Mouse (Mus musculus) large intestine, adult 2 months (tissue): Measurements from ENCODE around the gene Mrpl58. TPM values are rescaled to one million over a fixed set of nuclear protein-coding genes. Genes with fewer than 3 reads are reported as not detected.
"Not testable (repeated sequence)": the region's sequence is repeated elsewhere in the genome, so short reads cannot be mapped to it uniquely, and the experiment has no call there.

Experiments
- DNase-seq: peaks from one replicate; pipeline ENCODE4 v3.0.0-alpha.2; 2012; ENCODE audit warnings: low read depth, low spot score
- WGBS: fragments of 180-500 bp; shearing (Covaris S2); methylation state at CpG from one replicate; pipeline ENCODE4 v1.1.7; 2018; 5-methylcytosine and 5-hydroxymethylcytosine counted together
- polyA plus RNA-seq: library from polyadenylated mRNA; depleted of rRNA; stranded (reverse); fragments of >200 nt; gene quantifications from 2 replicates; pipeline ENCODE4 v1.2.3, GENCODE M21; 2012; rRNA removed

Mrpl58 gene
- polyA plus RNA-seq, 1 experiment, result 92.0 TPM

GRCm38 (mm10) chr11:115451781-115452241 lies 48.3 kb downstream of the Mrpl58 start:
- no peak for DNase-seq
- 21% methylated on average over 8 of the region's 8 CpGs for WGBS

GRCm38 (mm10) chr11:115452281-115452860 lies 48.8 kb downstream of the Mrpl58 start:
- DNase-seq, result no peak
- 40% methylated on average over 7 of the region's 7 CpGs for WGBS

GRCm38 (mm10) chr11:115453306-115453705 lies 49.8 kb downstream of the Mrpl58 start:
- WGBS, result 58% methylated on average over 4 of the region's 4 CpGs
- DNase-seq, result no peak

- DNase-seq, result not testable (repeated sequence)
- WGBS, result 93% methylated on average over 6 of the region's 6 CpGs
These were observed 51.3 kb downstream of the Mrpl58 start for GRCm38 (mm10) chr11:115454822-115455221.

GRCm38 (mm10) chr11:115455619-115456018 lies 52.1 kb downstream of the Mrpl58 start:
- DNase-seq, result no peak
- 88% methylated on average over 15 of the region's 15 CpGs for WGBS

- WGBS, result 49% methylated on average over 5 of the region's 5 CpGs
- DNase-seq, result peak; percentile 82
These were observed 52.6 kb downstream of the Mrpl58 start for GRCm38 (mm10) chr11:115456182-115456581.

GRCm38 (mm10) chr11:115457405-115457804 lies 53.9 kb downstream of the Mrpl58 start:
- WGBS, result 38% methylated on average over 6 of the region's 6 CpGs
- DNase-seq, result no peak

- 58% methylated on average over 8 of the region's 8 CpGs for WGBS
- no peak for DNase-seq
These were observed 57.4 kb downstream of the Mrpl58 start for GRCm38 (mm10) chr11:115460976-115461375.

- no peak for DNase-seq
- WGBS, result 27% methylated on average over 5 of the region's 5 CpGs
These were observed 58.3 kb downstream of the Mrpl58 start for GRCm38 (mm10) chr11:115461846-115462242.

Other genes with a start within 250 kb of the Mrpl58 start
- 492 and 733 TPM in 2 replicates for gene Slc9a3r1, start 240.4 kb upstream of the Mrpl58 start, polyA plus RNA-seq
- gene Tmem104, start 216.3 kb upstream of the Mrpl58 start, polyA plus RNA-seq, result 7.9 and 10.1 TPM in 2 replicates
- gene Nat9, start 215.9 kb upstream of the Mrpl58 start, polyA plus RNA-seq, result 25.3 and 25.4 TPM in 2 replicates
- 0.04 TPM in 2 replicates for gene Grin2c, start 136.5 kb upstream of the Mrpl58 start, polyA plus RNA-seq
- gene Fdxr, start 126.7 kb upstream of the Mrpl58 start, polyA plus RNA-seq, result 10.0 and 11.8 TPM in 2 replicates
- gene Fads6, start 106.1 kb upstream of the Mrpl58 start, polyA plus RNA-seq, result 0.51 and 0.53 TPM in 2 replicates
- gene Otop2, start 96.6 kb upstream of the Mrpl58 start, polyA plus RNA-seq, result 0.05 and 0.63 TPM in 2 replicates
- 0.02 and 0.11 TPM in 2 replicates for gene Ush1g, start 81.7 kb upstream of the Mrpl58 start, polyA plus RNA-seq
- gene Otop3, start 69.0 kb upstream of the Mrpl58 start, polyA plus RNA-seq, result 0.06 and 0.12 TPM in 2 replicates
- 25.7 and 34.6 TPM in 2 replicates for gene Hid1, start 36.0 kb upstream of the Mrpl58 start, polyA plus RNA-seq
- gene Cdr2l, start 21.8 kb upstream of the Mrpl58 start, polyA plus RNA-seq, result 4.0 and 4.2 TPM in 2 replicates
- gene Atp5h, start 16.2 kb downstream of the Mrpl58 start, polyA plus RNA-seq, result 177 and 188 TPM in 2 replicates
- gene Kctd2, start 16.4 kb downstream of the Mrpl58 start, polyA plus RNA-seq, result 24.2 and 29.0 TPM in 2 replicates
- 0.86 and 1.9 TPM in 2 replicates for gene Trim80, start 36.8 kb downstream of the Mrpl58 start, polyA plus RNA-seq
- gene Slc16a5, start 58.7 kb downstream of the Mrpl58 start, polyA plus RNA-seq, result 74.5 and 172 TPM in 2 replicates
- 8.0 and 9.7 TPM in 2 replicates for gene Armc7, start 71.9 kb downstream of the Mrpl58 start, polyA plus RNA-seq
- gene Nt5c, start 88.1 kb downstream of the Mrpl58 start, polyA plus RNA-seq, result 144 and 157 TPM in 2 replicates
- 503 and 505 TPM in 2 replicates for gene Jpt1, start 110.6 kb downstream of the Mrpl58 start, polyA plus RNA-seq
- gene Sumo2, start 132.5 kb downstream of the Mrpl58 start, polyA plus RNA-seq, result 45.3 and 50.3 TPM in 2 replicates
- gene Nup85, start 160.7 kb downstream of the Mrpl58 start, polyA plus RNA-seq, result 53.3 and 56.6 TPM in 2 replicates
- 31.4 and 33.2 TPM in 2 replicates for gene Mrps7, start 200.2 kb downstream of the Mrpl58 start, polyA plus RNA-seq
- 16.2 and 20.9 TPM in 2 replicates for gene Gga3, start 200.3 kb downstream of the Mrpl58 start, polyA plus RNA-seq
- gene Mif4gd, start 209.2 kb downstream of the Mrpl58 start, polyA plus RNA-seq, result 112 and 114 TPM in 2 replicates
- 30.4 and 36.8 TPM in 2 replicates for gene Slc25a19, start 224.5 kb downstream of the Mrpl58 start, polyA plus RNA-seq